Mouse (Mus musculus) megakaryocyte-erythroid progenitor cell, adult 5-6 weeks (primary cell): Measurements from ENCODE around the gene 6430628N08Rik. TPM values are rescaled to one million over a fixed set of nuclear protein-coding genes. Genes with fewer than 3 reads are reported as not detected.

Experiments
- ATAC-seq: replicated peaks from 2 replicates; pipeline ENCODE4 v1.8.0; 2016; ENCODE audit warnings: mild to moderate bottlenecking, inconsistent platforms; ENCODE audit not compliant: severe bottlenecking, poor library complexity, low FRiP score, low TSS enrichment
- total RNA-seq, 2 experiments: library from RNA; stranded (forward) in 1 of 2; stranded (reverse) in 1 of 2; fragments of 200-1000, 215-1000 nt in 1 of 2; fragments of >200 nt in 1 of 2; fragmentation: Nextera tagmentation in 1 of 2; gene quantifications; 2 replicates each; pipeline ENCODE4 v1.2.3; 2014 to 2017

Gene 6430628N08Rik
- total RNA-seq (2014; fragmentation: Nextera tagmentation) (not detected in 2 replicates), total RNA-seq (2017) (not detected in 2 replicates)

DNA sequence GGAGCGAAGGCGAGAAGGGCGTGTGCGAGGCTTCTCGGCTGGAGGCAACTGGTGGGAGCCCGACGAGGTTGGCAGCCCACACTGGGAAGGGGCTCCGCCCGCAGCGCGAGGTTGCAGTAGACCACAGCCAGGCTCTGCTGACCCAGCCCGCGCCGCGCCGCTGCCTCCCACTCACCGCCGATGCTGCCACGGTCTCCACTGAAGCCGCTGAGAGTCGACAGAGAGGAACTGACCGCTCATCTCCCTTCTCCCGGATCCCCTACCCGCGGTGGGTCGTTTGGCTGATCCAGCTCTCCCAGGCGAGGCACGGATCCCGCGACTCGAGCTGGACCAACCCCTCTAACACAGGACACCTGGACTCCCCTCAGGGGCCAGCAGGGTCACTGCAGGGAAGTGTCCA, at the start of gene 6430628N08Rik:
TSS of gene 6430628N08Rik (plus strand) at position 113 of the 400 bp plus-strand sequence.
- no peak for ATAC-seq

DNA sequence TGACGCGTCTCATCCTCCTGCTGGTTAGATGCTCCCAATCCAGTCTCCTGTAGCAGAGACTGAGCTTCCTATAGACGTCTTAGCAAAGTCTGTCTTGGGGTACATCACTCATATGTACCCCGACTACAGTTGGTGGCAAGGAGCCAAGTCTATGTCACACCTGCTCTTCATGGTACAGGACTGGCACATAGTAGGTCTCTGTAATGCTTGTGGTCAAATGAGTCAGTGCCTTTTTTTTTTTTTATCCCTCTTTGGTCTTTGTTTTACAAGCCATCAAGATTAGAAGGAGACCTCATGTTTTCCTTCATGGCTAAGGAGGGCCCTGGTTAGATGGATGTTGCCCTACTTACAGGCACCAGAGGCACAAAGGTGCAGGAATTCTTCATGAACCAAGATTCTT, 49.6 kb upstream of the 6430628N08Rik start:
- ATAC-seq, result no peak

DNA sequence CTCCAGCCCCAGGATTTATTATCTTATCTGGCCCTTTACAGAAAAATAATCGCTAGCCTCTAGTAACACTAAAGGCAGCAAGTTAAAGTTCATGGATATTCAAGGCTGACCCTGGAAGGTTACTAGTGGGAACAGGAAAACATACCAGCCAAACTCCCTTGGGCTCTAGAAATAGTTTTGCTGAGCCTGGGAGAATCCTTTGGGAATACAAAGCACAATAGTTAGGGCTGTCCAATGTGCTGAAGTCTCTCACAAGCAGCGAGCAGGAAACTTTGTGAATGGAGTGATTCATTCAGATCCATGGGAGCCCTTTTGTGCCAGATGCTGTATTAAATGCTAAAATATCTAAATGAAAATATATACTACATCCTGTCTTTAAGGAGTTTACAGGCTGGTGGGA, 43.8 kb upstream of the 6430628N08Rik start:
- ATAC-seq, result no peak

DNA sequence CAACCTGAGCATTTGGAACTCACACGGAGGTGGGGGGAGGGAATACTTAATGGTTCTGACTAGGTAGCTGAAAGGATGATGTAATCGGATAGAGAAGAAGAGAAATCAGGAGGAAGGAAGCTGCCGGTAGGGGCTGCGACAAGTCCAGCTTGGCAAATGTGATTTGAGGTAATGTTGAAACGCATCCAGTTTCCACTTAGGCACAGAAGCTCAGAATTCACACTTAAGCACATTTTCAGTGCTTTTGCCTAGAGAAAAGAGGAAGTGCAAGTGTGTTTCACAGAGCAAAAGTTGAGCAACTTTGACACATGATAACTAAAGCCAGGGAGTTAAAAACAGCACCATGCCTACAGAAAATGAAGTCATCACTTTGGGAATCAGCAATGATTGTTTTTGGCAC, 43.1 kb upstream of the 6430628N08Rik start:
- no peak for ATAC-seq

DNA sequence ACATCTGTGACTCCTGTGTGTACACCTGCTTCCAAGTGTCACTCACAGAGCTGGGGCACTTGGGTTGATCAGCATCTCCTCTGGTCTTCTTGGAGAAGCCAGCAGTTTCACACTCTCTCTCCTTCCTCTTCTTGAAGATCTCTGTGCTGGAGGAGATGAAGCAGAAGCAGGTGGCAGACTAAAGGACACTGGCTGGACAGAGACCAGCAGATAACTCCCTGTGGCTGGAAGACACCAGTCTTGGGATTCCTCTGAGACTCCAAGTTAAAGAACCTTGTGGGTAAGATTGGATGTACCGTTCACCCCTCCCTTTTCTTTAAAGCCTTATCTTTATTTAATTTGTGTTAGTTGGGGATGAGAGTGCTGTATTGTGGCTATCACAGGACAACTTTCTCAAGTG, 42.4 kb upstream of the 6430628N08Rik start:
- ATAC-seq, result peak; percentile 31

DNA sequence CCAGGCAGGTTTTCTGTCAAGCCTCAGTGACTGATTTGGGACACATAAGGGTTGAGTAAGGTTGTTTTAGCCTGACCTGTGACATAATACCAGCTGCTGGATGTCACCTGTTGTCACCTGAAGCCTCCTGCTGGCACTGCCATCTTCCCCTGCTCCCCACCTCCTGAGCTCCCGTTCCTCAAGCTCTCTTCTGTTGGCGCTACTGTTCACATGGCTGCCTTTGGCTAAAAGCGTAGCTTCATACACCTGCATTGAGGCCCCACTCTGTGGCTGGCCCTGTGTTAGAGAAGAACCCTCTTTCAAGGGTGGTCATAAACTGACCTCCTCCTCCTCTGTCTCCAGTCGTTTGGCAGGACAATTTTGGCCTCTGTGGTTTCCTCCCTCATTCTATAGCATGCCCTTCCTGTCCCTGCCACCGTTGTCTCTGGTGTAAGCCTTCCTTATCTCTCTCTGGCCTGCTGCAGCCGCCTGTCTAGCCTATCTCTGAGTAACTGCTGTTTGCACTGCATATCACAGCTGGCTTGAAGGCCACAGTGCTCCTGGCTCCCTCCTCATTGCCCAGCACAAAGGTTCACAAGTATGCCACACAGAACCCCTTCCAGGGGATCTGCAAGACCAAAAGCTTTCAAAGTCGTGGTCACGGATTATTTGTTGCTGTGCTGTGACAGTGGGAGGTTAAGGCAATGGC, 41.3 kb upstream of the 6430628N08Rik start:
- ATAC-seq, result peak; percentile 98

DNA sequence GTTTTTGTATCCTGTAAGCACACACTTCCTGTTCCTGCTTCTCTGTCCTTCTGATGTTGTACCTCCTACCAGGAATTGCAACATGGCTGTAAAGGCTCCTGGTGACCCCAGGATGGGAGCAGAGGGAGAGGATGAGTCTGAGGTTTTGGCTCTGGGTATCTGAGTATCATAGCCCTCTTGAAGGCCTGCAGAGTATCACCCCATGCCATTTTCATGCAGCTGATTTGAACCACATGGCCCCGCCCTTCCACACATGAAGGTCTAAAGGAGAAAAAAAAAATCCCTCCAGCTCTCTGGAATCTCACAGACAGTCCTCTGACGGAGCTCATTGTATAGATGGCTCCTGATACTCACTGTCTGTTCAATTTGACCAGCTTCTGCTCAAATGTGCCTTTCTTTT, 40.4 kb upstream of the 6430628N08Rik start:
- no peak for ATAC-seq

DNA sequence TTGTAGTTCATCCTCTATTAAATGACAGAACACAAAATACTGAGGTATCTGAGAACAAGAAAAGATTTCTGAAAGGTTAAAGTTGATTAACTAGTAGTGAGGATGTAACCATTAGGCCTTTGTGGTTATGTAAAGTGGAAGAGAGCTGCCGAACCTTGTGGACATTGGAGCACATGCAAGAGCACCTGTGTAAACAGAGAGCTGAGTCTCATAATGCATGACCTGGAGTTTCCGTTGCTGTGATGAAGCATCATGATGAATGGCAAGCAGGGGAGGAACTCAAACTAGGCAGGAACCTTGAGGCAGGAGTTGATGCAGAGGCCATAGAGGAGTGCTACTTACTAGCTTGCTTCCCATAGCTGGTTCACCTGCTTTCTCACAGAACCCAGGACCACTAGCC, 39.8 kb upstream of the 6430628N08Rik start:
- no peak for ATAC-seq

DNA sequence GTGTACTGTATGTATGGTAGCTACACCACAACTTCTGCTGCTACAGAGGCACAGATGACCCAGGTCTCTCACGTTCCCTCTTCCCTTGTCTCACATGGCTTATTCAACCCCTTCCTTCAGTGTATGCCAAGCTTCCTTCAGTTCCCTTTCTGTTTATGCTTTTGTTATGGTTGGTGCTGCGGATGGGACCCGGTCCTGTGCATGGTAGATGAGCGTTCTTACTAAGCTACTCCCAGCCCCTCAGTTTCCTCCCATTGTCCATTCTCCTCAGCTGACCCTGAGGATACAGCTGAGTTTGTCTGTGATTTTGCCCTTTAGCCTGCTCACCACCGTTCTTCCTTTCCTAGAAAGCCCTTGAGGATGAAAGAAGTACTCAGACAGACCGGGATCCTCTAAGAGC, 38.9 kb upstream of the 6430628N08Rik start:
- no peak for ATAC-seq

DNA sequence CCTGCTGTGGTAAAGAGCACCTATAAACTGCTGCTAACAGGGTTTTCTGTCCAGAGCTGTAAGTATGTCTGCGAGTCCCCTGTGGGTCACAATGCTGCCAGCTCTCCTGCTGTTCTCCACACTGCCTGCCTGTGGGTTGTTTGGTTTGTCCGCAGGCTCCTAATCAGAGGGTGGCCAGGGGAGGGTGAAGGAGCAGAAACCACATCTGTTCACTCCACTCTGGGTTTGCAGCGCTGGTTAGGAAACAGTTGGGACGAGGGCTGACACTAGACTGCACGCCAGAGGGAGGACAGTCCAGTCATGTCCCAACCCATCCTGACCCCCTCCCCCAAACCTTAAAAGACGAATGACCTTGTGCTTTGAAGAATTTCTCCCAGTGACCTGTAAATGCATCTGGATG, 35.4 kb upstream of the 6430628N08Rik start:
- ATAC-seq, result peak; percentile 46; the same call in 1 of the 2 replicates

DNA sequence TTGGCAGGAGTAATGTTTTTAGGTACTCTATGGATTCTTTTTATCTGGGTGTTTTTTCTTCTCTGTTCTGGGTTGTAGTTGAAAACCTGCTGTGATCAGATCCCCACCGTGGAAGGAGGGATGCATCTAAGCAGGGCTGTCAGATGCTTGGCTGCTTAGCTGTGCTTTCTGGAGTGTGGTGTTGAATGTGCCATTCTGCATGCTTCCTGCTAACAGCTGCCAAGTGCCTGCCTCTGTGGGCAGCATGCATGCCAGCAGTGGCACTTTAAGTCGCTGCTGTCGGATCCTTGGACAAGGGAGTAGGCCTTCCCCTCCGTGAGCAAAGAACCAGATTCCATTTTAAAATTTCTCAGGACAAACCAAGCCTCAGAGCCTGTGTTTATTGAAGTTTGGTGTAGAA, 34.9 kb upstream of the 6430628N08Rik start:
- ATAC-seq, result no peak

DNA sequence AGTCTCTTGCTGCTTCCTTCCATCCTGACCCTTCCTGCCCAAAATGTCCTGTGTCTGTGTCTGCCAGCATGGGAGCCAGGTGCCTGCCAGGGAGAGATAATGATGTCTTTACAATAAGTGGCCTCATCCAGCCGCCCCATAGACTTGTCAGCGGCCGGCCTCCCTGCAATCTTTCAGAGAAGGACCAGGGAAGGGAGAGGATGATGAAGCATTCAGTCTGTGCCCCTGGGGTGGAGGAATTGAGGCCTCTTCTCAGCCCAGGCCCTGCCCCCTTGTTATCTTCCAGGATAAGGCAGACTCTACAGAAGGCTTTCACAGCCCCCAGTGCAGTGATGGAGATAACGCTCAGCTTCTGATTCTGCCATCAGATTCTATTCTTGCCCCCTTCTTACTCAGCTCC, 34.2 kb upstream of the 6430628N08Rik start:
- ATAC-seq, result peak; percentile 71

DNA sequence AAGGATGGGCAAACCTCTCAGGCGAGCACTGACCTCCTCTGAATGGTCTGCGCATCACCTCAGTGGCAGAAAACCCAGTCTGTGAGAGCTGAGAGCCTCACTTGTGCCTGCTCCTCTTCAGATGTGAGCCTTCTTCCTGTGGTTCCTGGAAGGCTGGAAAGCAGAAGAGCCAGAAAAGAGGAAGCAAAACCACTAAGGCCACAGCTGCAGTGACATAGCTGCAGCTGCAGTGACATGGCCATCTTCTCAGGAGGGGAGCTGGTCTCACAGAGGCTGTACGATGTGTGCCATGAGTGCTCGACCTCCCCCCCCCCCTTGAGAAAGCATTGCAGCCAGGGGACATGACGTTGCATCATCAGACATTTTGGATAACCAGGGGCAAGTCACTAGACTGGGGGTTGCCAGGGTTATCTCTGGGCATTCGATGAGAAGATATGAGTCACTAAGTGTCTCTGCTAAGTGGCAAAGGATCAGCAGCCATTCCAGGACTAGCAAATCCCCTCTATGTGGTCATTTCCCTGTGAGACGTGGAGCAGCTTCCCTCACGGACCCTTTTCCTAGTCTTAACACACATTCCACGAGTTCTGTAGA, 33.1 kb upstream of the 6430628N08Rik start:
- no peak for ATAC-seq

DNA sequence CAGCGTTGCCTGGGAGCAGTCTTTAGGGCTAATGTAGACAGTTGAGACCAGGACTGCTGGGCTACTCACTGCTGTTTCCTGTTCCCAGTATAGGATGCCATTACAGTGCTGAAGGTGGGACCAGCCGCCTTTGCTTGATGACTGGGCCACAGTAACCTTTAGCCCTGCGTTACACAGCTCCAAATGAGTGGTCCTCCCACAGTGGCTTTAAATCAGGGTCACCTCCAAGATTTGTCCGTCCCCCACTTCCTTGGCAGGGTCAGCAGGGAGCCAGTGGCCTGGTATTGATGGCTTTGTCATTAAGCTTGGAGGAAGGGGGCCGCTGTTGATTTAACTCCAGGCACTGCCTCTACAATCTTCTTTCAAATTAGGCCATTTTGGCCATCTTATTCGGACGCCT, 27.1 kb upstream of the 6430628N08Rik start:
- no peak for ATAC-seq

DNA sequence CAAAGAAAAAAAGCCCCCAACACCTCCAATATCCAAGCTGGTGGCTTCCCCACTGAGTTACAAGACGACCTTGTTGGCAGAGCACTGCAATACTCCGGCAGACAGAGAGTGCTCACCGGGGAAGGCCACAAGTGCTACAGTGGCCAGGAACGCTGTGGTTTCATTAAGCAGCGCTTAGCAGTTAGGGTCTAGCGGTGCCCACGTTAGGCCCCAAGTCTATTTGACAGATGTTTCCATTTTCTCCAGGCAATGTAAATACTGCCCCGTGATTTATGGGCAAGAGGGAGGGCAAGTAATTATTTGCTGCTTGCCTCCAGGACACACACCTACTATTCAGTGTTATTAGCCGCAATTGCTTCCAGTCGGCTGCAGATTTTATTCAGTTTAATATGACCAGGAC, 26.6 kb upstream of the 6430628N08Rik start:
- no peak for ATAC-seq

DNA sequence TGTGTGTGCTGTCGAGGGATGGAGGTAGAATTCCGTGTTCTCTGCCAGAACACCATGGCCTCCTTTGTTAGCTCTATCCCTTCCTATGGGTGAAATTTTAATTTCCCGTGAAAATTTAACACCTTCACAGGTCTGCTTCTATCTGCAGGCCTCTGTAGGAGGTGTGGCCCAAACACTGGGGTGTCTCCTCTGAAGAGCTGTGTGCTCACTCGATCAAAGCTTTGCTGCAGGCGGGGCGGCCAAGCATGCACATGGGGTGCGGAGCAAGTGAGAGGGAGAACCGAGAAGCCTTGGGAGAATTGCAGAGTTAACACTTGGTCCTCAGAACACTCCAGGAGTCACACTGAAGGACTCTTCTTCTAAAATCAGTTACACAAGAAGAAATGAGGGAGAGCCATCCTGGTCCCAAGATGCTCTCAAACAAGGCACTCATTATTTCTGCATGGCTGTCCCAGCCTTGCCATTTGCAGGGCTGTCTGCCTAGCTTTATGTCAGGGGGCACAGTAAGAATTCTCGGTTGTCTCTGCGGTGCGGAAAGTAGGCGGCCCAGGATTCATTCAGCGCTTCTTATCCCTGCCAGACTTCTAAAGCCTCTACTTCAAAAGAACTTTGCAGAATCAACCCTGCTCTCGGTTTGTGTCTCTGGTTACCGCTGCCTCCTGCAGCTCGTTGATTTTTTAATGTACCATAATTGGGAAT, 20.8 kb upstream of the 6430628N08Rik start:
- ATAC-seq, result no peak

DNA sequence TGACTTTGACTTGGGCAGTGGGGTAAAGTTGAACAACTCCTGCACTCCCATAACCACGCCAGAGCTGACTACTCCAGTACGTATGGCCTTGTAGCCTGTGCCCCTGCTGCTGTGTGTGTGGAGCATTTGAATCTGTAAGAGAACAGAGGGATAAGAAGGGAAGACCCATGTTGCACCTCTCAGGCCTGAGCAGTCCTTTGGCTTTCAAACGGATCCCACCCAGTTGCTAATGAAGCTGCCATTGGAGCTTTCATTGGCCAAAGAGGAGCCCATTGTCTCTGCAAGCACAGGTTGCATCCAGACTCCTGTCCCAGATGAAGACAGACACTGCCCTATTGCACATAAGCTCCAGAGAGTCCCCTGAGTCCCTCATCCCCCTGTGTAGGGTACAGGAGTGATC, 17.2 kb upstream of the 6430628N08Rik start:
- ATAC-seq, result no peak

DNA sequence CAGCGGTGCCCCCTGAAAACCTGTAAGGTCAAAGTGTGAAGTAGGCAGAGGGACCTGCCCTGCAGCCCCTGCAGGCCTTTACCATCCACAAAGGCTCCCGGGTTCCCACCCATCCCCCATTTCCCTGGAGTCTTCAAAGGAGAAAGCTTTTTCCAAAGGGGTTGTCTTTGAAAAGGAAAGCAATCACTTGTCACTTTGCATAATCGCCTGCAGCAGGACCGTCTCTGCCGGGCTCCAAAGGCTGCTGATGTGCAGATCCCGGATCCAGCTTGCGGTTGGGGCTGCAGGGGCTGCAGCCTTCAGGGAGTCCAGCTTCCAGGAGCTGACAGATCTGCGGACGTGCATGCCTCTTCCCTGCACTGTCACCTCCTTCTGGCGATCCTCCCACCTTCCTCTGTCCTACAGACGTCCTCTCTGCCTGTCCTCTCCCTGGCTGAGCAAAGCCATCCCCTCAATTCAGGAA, 12.2 kb upstream of the 6430628N08Rik start:
- ATAC-seq, result no peak

DNA sequence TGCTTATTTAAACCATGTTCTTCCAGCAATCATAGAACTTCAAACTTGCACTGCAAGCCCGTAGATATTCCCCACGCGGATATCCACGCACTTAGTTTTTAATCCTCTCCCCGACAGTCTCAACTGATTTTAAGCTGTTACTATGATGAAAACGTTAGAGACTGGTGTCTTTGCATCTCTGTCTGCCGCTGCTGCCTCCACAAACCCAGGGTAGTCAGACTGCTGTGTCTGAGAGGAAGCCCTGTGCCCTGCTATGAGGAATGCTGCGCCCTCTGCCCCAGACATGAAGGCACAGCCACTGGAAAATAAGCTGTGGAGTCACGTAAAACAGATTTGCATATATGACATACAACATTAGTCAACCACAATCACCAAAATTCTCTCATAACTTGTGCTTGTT, 11.6 kb upstream of the 6430628N08Rik start:
- ATAC-seq, result no peak

DNA sequence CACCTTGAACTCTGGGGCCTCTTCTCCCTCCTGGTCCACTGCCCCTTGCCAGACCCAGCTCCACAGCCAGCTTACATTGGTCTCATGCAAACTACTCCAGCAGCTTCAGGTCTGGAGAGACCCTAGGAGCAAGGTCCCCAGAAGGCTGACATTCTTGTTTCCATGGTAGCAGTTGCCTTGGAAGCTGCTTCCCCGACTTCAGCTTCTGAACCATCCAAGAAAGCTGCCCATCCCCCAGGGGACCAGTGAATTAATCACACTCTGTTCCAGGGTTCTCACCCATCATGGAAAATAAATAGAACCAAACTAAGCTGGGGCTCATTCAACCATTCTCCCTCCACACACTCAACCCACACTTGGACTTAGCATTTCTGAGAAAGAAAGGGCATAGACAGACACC, 9.3 kb upstream of the 6430628N08Rik start:
- no peak for ATAC-seq

DNA sequence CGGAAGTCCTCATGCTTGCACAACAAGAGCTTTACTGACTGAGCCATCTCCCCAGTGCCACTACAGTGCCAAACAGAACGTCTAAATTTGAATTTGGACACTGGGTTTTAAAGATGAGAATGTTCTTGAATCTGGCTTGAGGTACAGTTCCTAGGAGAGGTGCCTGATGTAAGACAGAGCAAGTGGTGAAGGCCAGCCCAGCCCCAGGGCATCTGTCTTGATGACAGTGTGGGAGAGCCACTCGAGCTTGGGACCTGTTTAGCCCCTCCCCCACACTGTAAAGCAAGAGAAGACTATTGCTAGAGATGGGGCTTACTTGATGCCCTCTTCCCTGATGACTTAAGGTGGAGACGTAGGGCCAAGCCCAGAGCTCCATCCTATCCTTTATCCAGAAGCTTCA, 8.3 kb upstream of the 6430628N08Rik start:
- ATAC-seq, result no peak
